Mouse (Mus musculus) forebrain, embryonic 12.5 days (tissue): ENCODE results near the gene Tlr12. TPM values are rescaled to one million over a fixed set of nuclear protein-coding genes. Genes with fewer than 3 reads are reported as not detected.
A peak's percentile ranks its signal among the peaks of the same experiment; 100 is the strongest.
"Not testable (repeated sequence)": the region's sequence is repeated elsewhere in the genome, so short reads cannot be mapped to it uniquely, and the experiment has no call there.

Experiments
- ATAC-seq: fragments of 200-750 bp; cut with Nextera tagmentation; 2 replicates; pipeline ENCODE4 v1.8.0; 2017; ENCODE audit warnings: moderate TSS enrichment; ENCODE audit not compliant: low FRiP score
- H3K27ac ChIP-seq: fragments of 300-500 bp; sonication (generic); 2 replicates; pipeline ENCODE4 v1.5.1; 2016; ENCODE audit warnings: mild to moderate bottlenecking
- H3K27me3 ChIP-seq: fragments of 300-500 bp; sonication (generic); 2 replicates; pipeline ENCODE4 v1.6.1; 2016; ENCODE audit warnings: mild to moderate bottlenecking
- H3K36me3 ChIP-seq: fragments of 300-500 bp; sonication (generic); replicated peaks from 2 replicates; pipeline ENCODE4 v1.6.1; 2016; ENCODE audit warnings: mild to moderate bottlenecking
- H3K4me1 ChIP-seq: fragments of 300-500 bp; sonication (generic); 2 replicates; pipeline ENCODE4 v1.6.1; 2016
- H3K4me2 ChIP-seq: fragments of 300-500 bp; sonication (generic); 2 replicates; pipeline ENCODE4 v1.6.1; 2016; ENCODE audit warnings: mild to moderate bottlenecking, moderate library complexity
- H3K4me3 ChIP-seq: fragments of 300-500 bp; sonication (generic); replicated peaks from 2 replicates; pipeline ENCODE4 v1.5.1; 2016; ENCODE audit warnings: mild to moderate bottlenecking
- H3K9ac ChIP-seq: fragments of 300-500 bp; sonication (generic); 2 replicates; pipeline ENCODE4 v1.6.1; 2016; ENCODE audit warnings: mild to moderate bottlenecking
- H3K9me3 ChIP-seq: fragments of 300-500 bp; sonication (generic); 2 replicates; pipeline ENCODE4 v1.6.1; 2016
- WGBS: fragments of 180-500 bp; shearing (Covaris S2); methylation state at CpG from one replicate; pipeline ENCODE4 v1.1.7; 2016; 5-methylcytosine and 5-hydroxymethylcytosine counted together
- polyA plus RNA-seq: library from polyadenylated mRNA; unstranded; fragments of >200 nt; fragmentation: Nextera tagmentation; extraction: Ambion mirVana; gene quantifications from 2 replicates; pipeline ENCODE4 v1.2.1, GENCODE M21; 2016

Gene Tlr12
- polyA plus RNA-seq, 1 experiment from 2014 or later = 0.79 TPM

DNA sequence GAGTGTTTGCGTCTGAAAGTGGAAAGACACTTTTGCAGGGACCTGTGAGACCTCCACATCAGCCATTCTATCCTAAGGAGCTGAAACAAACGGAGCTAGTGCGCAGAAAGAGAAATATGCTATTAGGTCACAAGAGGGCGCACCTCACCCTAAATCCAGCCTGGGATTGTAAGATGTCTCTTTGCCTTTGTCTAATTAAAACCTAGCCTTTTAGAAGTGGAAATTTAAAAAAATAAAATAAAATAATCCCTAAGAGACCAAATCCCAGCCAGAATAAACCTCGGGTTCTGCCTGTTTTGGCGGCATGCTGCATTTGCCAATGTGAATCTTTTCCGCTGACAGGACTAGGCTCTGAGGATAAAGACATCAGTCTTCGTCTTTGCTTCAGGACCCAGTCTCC is 5.1 kb downstream of the Tlr12 start:
- Histone ChIP-seq H3K4me2 (no peak overlapping the region), H3K9me3 (no peaks in the 10 kb centered on the region), H3K4me1 (peaks cover 13% of the 10 kb centered on the region), H3K27me3 (peaks cover 14% of the 10 kb centered on the region), H3K36me3 (no peaks in the 10 kb centered on the region), H3K4me3 (no peak overlapping the region), H3K27ac (no peak overlapping the region), H3K9ac (no peak overlapping the region)
- WGBS = 25% methylated on average over 8 of the region's 8 CpGs
- no peak for ATAC-seq

DNA sequence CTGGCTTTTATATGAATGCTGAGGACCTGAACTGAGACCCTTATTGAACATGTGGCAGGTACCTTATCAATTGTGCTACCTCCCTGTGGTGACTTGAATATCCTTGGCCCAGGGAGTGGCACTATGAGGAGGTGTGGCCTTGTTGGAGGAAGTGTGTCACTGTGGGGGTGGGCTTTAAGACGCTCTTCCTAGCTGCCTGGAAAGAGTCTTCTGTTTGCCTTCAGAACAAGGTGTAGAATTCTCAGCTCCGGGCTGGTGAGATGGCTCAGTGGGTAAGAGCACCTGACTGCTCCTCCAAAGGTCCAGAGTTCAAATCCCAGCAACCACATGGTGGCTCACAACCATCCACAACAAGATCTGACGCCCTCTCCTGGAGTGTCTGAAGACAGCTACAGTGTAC is 6.7 kb downstream of the Tlr12 start:
- not testable (repeated sequence) for H3K36me3 ChIP-seq, H3K9me3 ChIP-seq, H3K4me2 ChIP-seq, H3K27ac ChIP-seq, H3K9ac ChIP-seq, H3K27me3 ChIP-seq, H3K4me3 ChIP-seq, ATAC-seq
- 83% methylated on average over 3 of the region's 3 CpGs for WGBS
- H3K4me1 ChIP-seq = peaks cover 13% of the 10 kb centered on the region

DNA sequence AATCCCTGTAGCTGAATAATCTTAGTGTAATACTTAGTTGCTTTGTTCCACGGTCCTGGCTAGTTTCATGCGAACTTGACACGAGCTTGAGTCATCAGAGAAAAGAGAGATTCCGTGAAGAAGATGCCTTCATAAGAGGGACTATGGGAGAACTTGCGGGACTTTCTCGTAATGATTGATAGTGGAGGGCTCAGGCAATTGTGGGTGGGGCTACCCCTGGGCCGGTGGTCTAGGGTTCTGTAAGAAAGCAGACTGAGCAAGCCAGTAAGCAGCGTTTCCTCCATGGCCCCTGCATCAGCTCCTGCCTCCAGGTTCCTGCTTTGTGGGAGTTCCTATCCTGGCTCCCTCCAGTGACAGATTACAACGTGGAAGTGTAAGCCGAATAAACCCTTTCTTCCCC is 7.7 kb downstream of the Tlr12 start:
- 29% methylated on average over 10 of the region's 10 CpGs for WGBS
- H3K27ac ChIP-seq = no peak overlapping the region

DNA sequence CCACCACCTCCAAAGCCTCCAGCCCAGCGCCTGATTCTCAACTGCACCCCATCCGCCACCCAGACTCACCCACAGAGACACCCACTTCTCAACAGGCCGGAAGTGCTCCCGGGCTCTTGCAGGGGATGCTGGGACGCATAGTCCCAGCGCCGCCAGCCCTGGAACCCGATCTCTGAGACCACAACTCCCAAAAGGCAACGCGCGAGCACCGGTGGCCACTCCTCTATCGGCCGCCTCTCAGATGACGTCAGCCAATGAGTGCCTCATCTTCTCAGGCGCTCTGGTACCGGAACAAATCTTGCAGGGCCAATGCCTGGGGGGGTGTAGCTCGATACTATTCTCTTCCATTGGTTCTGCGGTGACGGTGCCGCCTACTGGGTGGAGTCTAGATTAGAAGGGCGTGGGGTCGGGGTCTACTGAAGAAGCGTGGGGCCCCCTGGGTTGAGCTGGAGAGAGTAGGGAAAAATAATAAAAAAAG is 8.5 kb downstream of the Tlr12 start, which contains the start of gene Zscan20:
Gene Zscan20, minus strand, starts transcription at position 174 of the 478 bp plus-strand sequence.
- WGBS = under 1% methylated on average over 24 of the region's 24 CpGs
- H3K4me1 ChIP-seq = peaks cover 13% of the 10 kb centered on the region
- H3K36me3 ChIP-seq = no peaks in the 10 kb centered on the region
- peak; percentile 97 for ATAC-seq
- H3K27me3 ChIP-seq = no peaks in the 10 kb centered on the region
- peak within 1 kb of the TSS; percentile 77 for H3K4me2 ChIP-seq
- peak within 1 kb of the TSS; percentile 76 for H3K9ac ChIP-seq
- H3K9me3 ChIP-seq = no peaks in the 10 kb centered on the region
- peak within 1 kb of the TSS; percentile 67 for H3K4me3 ChIP-seq
- peak within 1 kb of the TSS; percentile 31; the same call in 1 of the 2 replicates for H3K27ac ChIP-seq

More for the DNA sequence above, 7.7 kb downstream of the Tlr12 start:
- Histone ChIP-seq H3K27me3 (no peaks in the 10 kb centered on the region), H3K9ac (no peak overlapping the region), H3K36me3 (no peaks in the 10 kb centered on the region), H3K9me3 (no peaks in the 10 kb centered on the region), H3K4me3 (peak overlapping the region; percentile 67; the same call in 1 of the 2 replicates), H3K4me1 (peaks cover 13% of the 10 kb centered on the region), H3K4me2 (peak overlapping the region; percentile 77)
- ATAC-seq = no peak

DNA sequence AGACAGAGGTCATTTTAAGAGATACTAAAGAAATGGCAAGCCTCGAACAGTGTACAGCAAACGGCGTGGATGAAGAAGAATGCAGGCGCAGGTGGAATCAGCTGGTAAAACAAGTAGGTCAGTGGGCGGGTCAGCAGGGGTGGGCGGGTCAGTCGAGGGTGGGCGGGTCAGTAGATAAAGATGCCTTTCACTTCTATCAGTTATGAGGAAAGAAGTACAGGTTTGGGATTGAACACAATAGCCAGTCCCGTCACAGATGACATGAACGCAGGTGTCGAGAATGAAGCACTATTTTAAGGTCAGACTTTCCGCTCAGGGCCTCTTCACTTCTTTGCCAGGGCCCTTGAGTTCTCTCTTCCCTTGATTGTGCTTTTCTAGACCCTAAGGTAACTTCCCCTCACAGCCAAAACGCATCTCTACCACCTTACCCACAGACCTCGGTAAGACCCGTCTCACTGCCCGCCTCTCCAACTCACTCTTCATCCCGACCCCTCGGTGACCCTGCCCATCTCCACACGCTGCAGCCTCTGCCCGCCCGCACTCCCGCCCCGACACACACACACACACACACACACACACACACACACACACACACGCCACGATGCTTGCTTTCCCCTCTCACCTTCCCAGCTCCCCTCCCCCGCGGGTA is 9.0 kb downstream of the Tlr12 start:
- Histone ChIP-seq H3K27me3 (no peaks in the 10 kb centered on the region), H3K27ac (peak overlapping the region; percentile 31; the same call in 1 of the 2 replicates), H3K4me1 (peaks cover 13% of the 10 kb centered on the region), H3K9me3 (no peaks in the 10 kb centered on the region), H3K36me3 (peaks cover 4% of the 10 kb centered on the region), H3K9ac (peak overlapping the region; percentile 76), H3K4me3 (peak overlapping the region; percentile 67), H3K4me2 (peak overlapping the region; percentile 77)
- WGBS = 11% methylated on average over 27 of the region's 27 CpGs
- ATAC-seq = peak; percentile 62

DNA sequence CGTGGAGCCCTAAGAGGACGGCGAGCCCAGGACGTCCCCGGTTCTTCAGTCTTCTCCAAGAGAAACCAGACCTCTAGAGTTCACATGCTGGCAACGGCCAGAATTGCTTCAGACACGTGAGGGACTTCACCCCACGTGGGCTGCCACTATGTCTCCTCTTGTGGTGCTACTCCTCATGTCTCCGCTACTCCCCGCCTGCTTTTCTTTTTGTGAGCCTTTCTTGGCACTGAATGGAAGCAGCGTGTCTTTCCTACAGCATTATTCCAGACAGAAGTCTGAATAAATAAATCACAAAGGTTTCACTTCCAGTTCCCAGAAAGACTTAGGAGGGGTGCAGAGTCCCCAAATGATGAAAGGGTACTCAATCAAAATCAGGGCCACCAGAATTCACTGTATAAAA is 10.8 kb downstream of the Tlr12 start:
- Histone ChIP-seq H3K27me3 (no peaks in the 10 kb centered on the region), H3K9ac (no peak overlapping the region), H3K4me3 (no peak overlapping the region), H3K36me3 (peaks cover 21% of the 10 kb centered on the region), H3K4me1 (peaks cover 13% of the 10 kb centered on the region), H3K27ac (no peak overlapping the region), H3K9me3 (no peaks in the 10 kb centered on the region), H3K4me2 (no peak overlapping the region)
- WGBS = 86% methylated on average over 11 of the region's 11 CpGs
- no peak for ATAC-seq

- no peak for ATAC-seq
- WGBS = 97% methylated on average over 7 of the region's 7 CpGs
- no peaks in the 10 kb centered on the region for H3K27me3 ChIP-seq
- no peak overlapping the region for H3K4me2 ChIP-seq
- H3K27ac ChIP-seq = no peak overlapping the region
- H3K9me3 ChIP-seq = no peaks in the 10 kb centered on the region
- H3K36me3 ChIP-seq = peaks cover 29% of the 10 kb centered on the region
- no peak overlapping the region for H3K4me3 ChIP-seq
- H3K4me1 ChIP-seq = peaks cover 13% of the 10 kb centered on the region
- H3K9ac ChIP-seq = no peak overlapping the region
These were observed 11.8 kb downstream of the Tlr12 start for GRCm38 (mm10) chr4:128606586-128606985.

DNA sequence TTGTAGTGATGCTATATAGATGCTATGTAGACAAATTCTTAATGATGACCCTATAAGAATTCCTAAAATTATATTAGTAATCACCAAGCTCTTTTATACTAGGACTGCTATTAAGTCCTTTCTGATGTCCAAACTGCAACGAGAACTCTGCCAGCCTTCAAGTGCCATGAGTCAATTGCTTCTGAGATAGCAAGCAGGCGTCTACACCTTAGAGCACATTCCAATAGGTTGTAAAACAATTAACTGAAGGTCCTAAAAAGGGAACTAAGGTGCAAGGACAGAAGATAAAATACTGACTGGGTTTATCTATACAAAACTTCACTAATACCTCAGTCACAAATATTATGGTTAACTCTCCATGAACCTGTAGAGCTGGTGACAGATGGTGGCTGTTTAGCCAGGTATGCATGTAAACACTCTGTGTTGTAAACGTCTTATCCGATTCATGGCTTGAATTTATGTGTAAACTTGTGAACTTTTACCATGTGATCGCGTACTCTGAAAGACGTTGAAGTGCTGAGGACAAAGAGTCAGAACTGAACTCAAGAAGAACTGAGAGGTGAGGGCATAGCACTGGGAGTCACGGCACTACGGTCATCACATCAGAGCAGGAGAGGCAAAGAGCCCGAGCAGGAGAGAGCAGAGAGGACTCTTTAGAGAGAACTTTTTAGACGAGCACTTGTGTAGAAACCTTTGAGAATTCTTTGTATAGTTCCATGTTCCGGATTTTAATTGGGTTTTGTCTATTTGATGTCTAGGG is 20.4 kb downstream of the Tlr12 start:
- no peak for ATAC-seq
- H3K9ac ChIP-seq = no peak overlapping the region
- no peaks in the 10 kb centered on the region for H3K27me3 ChIP-seq
- WGBS = 91% methylated on average over 12 of the region's 12 CpGs
- H3K27ac ChIP-seq = no peak overlapping the region
- H3K4me3 ChIP-seq = no peak overlapping the region
- peaks cover 27% of the 10 kb centered on the region for H3K36me3 ChIP-seq
- H3K4me1 ChIP-seq = no peaks in the 10 kb centered on the region
- H3K4me2 ChIP-seq = no peak overlapping the region
- H3K9me3 ChIP-seq = no peaks in the 10 kb centered on the region

DNA sequence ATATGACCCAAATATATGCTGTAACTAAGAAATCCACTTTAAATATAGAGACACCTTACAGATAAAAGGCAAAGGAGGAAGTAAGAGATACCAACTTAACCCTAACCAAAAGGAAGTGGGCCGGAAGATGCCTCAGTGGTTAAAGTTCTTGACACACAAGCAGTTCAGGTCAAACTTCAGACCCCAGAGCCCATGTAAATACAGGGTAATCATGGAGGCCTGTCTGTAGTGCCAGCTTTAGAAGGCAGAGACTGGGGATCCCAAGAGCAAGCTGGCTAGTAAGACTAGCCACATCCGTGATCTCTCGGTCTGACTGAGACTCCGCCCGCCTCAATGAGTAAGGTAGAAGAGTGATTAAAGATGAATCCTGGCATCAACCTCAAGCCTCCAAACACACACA is 24.4 kb downstream of the Tlr12 start:
- WGBS = 98% methylated on average over 5 of the region's 5 CpGs

DNA sequence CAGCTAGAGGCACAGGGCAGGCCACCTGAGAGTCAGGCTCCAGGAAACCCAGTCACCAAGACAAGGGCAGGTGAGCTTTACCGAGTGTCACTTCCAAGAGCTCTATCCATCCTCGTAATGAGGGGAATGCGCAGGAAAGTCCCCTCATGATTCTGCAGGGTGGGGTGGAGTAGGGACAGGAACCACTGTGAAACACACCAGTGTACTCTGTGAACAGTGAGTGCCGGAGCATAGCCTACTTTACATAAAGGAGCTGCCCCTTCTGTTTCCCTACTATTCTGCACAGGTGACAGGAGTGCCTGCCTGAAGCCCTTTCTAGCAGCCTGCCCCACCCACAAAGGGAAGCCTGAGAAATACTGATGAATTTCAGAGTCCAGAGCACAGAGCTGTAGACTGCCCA is 25.1 kb downstream of the Tlr12 start:
- no peaks in the 10 kb centered on the region for H3K9me3 ChIP-seq
- WGBS = 94% methylated on average over 4 of the region's 4 CpGs
- no peak for ATAC-seq
- no peak overlapping the region for H3K4me2 ChIP-seq
- H3K27me3 ChIP-seq = no peaks in the 10 kb centered on the region
- H3K36me3 ChIP-seq = peaks cover 38% of the 10 kb centered on the region
- no peak overlapping the region for H3K9ac ChIP-seq
- no peak overlapping the region for H3K27ac ChIP-seq
- no peaks in the 10 kb centered on the region for H3K4me1 ChIP-seq
- H3K4me3 ChIP-seq = no peak overlapping the region

More for the DNA sequence above, 24.4 kb downstream of the Tlr12 start:
- Histone ChIP-seq H3K4me1 (no peaks in the 10 kb centered on the region), H3K27ac (no peak overlapping the region), H3K27me3 (no peaks in the 10 kb centered on the region), H3K9me3 (no peaks in the 10 kb centered on the region), H3K4me2 (no peak overlapping the region), H3K36me3 (peaks cover 33% of the 10 kb centered on the region), H3K9ac (no peak overlapping the region), H3K4me3 (no peak overlapping the region)
- ATAC-seq = no peak

GRCm38 (mm10) chr4:128579182-128579581 is 39.2 kb downstream of the Tlr12 start:
- peaks cover 40% of the 10 kb centered on the region for H3K9me3 ChIP-seq
- no peak overlapping the region for H3K9ac ChIP-seq
- no peak overlapping the region for H3K27ac ChIP-seq
- H3K36me3 ChIP-seq = peaks cover 65% of the 10 kb centered on the region
- no peaks in the 10 kb centered on the region for H3K27me3 ChIP-seq
- 60% methylated on average over 4 of the region's 4 CpGs for WGBS
- no peaks in the 10 kb centered on the region for H3K4me1 ChIP-seq
- ATAC-seq = no peak
- H3K4me2 ChIP-seq = no peak overlapping the region
- H3K4me3 ChIP-seq = no peak overlapping the region

GRCm38 (mm10) chr4:128575811-128576210 is 42.6 kb downstream of the Tlr12 start:
- 93% methylated on average over 4 of the region's 4 CpGs for WGBS
- Histone ChIP-seq H3K27me3 (no peaks in the 10 kb centered on the region), H3K27ac (no peak overlapping the region), H3K4me1 (no peaks in the 10 kb centered on the region), H3K9ac (no peak overlapping the region), H3K36me3 (peaks cover 31% of the 10 kb centered on the region), H3K9me3 (peaks cover 12% of the 10 kb centered on the region), H3K4me3 (no peak overlapping the region), H3K4me2 (no peak overlapping the region)
- no peak for ATAC-seq
